Mouse (Mus musculus) C2C12 (cell line): ENCODE measurements around the gene Tacc2.

Source experiments
- CEBPB ChIP-seq: IDR thresholded peaks from one replicate; pipeline ENCODE4 v1.6.1; 2011; ENCODE audit warnings: low read depth, mild to moderate bottlenecking, control low read depth, moderate library complexity
- CTCF ChIP-seq: IDR thresholded peaks from one replicate; pipeline ENCODE4 v1.5.1; 2011; ENCODE audit not compliant: control insufficient read depth, insufficient read depth, insufficient read length
- MAX ChIP-seq: IDR thresholded peaks from one replicate; pipeline ENCODE4 v1.6.1; 2011; ENCODE audit warnings: mild to moderate bottlenecking, control low read depth
- MYOD1 ChIP-seq: IDR thresholded peaks from one replicate; pipeline ENCODE4 v1.6.1; 2011; ENCODE audit warnings: low read depth; ENCODE audit not compliant: control insufficient read depth, insufficient read length
- MYOG ChIP-seq: IDR thresholded peaks from one replicate; pipeline ENCODE4 v1.6.1; 2011; ENCODE audit not compliant: control insufficient read depth, insufficient read length; ENCODE audit errors: extremely low read depth
- USF1 ChIP-seq: IDR thresholded peaks from one replicate; pipeline ENCODE4 v1.6.1; 2011; ENCODE audit warnings: low read depth, mild to moderate bottlenecking, control low read depth, moderate library complexity

- no peak for TF ChIP-seq CTCF
- TF ChIP-seq MAX, result no peak
- TF ChIP-seq CEBPB, result no peak
- no peak for TF ChIP-seq MYOG
- no peak for TF ChIP-seq MYOD1
- TF ChIP-seq USF1, result no peak
Observed at GRCm38 (mm10) chr7:130670358-130670757, 93.1 kb downstream of the Tacc2 start.
